In genomic region chr13:12478301-12478700, GRCm38 (mm10) we compare ENCODE assay signal across 19 mouse cellular contexts. TPM values are rescaled to one million over a fixed set of nuclear protein-coding genes. Genes with fewer than 3 reads are reported as not detected.
DNase-seq lines count a peak whose midpoint lies in the region; ATAC-seq and TF ChIP-seq lines count a peak whose summit lies in the region.
"Had no signal": no experiment of that assay in that cellular context is flagged by ENCODE, and none has a peak within 500 bp of the region (broad histone marks: within the 10 kb centered on the region; RNA-seq: fewer than 3 reads in every experiment).

No protein-coding gene starts in this region.

- H3K4me1 ChIP-seq in thymus, adult 2 months (replicated peaks; ENCODE audit: control insufficient read depth, insufficient read depth, low read length): peaks cover 11% of the 10 kb centered on the region
- H3K4me1 ChIP-seq in kidney, embryonic 16.5 days (ENCODE audit: insufficient read depth, low read length): peaks cover 3% of the 10 kb centered on the region; the same call in 1 of the 2 replicates

- H3K9me3 ChIP-seq in kidney, embryonic 16.5 days (ENCODE audit: low read length): no peaks in the 10 kb centered on the region
- H3K9me3 ChIP-seq: embryonic facial prominence, embryonic 10.5 days; midbrain, embryonic 12.5 days had no signal

- H3K27ac ChIP-seq in thymus, adult 2 months (ENCODE audit: control insufficient read depth, insufficient read depth, low read length): no peak overlapping the region
- no peak overlapping the region for H3K27ac ChIP-seq in kidney, embryonic 16.5 days (ENCODE audit: low read length)
- H3K27ac ChIP-seq: embryonic facial prominence, embryonic 10.5 days; liver, embryonic 14.5 days; midbrain, embryonic 12.5 days had no signal

- H3K9ac ChIP-seq in kidney, embryonic 16.5 days (replicated peaks; ENCODE audit: low read length): no peak overlapping the region
- H3K9ac ChIP-seq: liver, embryonic 14.5 days; lung, embryonic 14.5 days; midbrain, embryonic 12.5 days had no signal

- peak; percentile 71; the same call in 1 of the 2 replicates for ATAC-seq in kidney, embryonic 16.5 days (ENCODE audit: low FRiP score, low TSS enrichment)
- ATAC-seq: CD4-positive, CD25-positive, alpha-beta regulatory T cell, adult 4 months; forebrain, embryonic 16.5 days; intestine, postnatal 0 days had no signal

- no peaks in the 10 kb centered on the region for H3K27me3 ChIP-seq in thymus, adult 2 months (ENCODE audit: control insufficient read depth, insufficient read depth, low read length)
- H3K27me3 ChIP-seq in kidney, embryonic 16.5 days (ENCODE audit: insufficient read depth, low read length): no peaks in the 10 kb centered on the region
- H3K27me3 ChIP-seq: midbrain, embryonic 12.5 days had no signal

- H3K4me3 ChIP-seq in thymus, adult 2 months (ENCODE audit: control insufficient read depth, insufficient read depth, low read length): no peak overlapping the region
- H3K4me3 ChIP-seq in kidney, embryonic 16.5 days (ENCODE audit: low read length): no peak overlapping the region
- H3K4me3 ChIP-seq: embryonic facial prominence, embryonic 10.5 days; midbrain, embryonic 12.5 days had no signal

- peak; percentile 15 for DNase-seq in thymus, postnatal 4 days
- DNase-seq in thymus, adult 2 months: no peak
- DNase-seq in kidney, adult 18-20 months: peak; percentile 80
- DNase-seq in kidney, postnatal 4 days: peak; percentile 55 to 75
- no peak for DNase-seq in heart, adult 8-10 months (ENCODE audit: low spot score)
- DNase-seq in cerebellum, postnatal 14 days: no peak
- no peak for DNase-seq in heart, postnatal 10 days
- DNase-seq: adrenal gland, postnatal 25 days; cerebellum, adult 9-10 months; gastrocnemius, postnatal 14 days; lung, embryonic 14.5 days had no signal

- TF ChIP-seq CTCF in thymus, adult 2 months (IDR thresholded peaks at IDR 0.05; ENCODE audit: borderline replicate concordance, control insufficient read depth, extremely low read depth, insufficient read depth, low read length, poor library complexity): no peak

- TF ChIP-seq POLR2A in thymus, adult 2 months (IDR thresholded peaks at IDR 0.05; ENCODE audit: control insufficient read depth, extremely low read depth, insufficient read depth, low read length, poor library complexity): no peak

- H3K4me2 ChIP-seq in kidney, embryonic 16.5 days (replicated peaks; ENCODE audit: low read depth, low read length): 0 out of 2 replicates have a peak overlapping the region, but pooled peaks have one; percentile 4
- H3K4me2 ChIP-seq: lung, embryonic 14.5 days; midbrain, embryonic 12.5 days had no signal

- no peaks in the 10 kb centered on the region for H3K36me3 ChIP-seq in thymus, adult 2 months (ENCODE audit: control insufficient read depth, insufficient read depth, low read length)
- no peaks in the 10 kb centered on the region for H3K36me3 ChIP-seq in kidney, embryonic 16.5 days (ENCODE audit: insufficient read depth, low read length)
- H3K36me3 ChIP-seq: embryonic facial prominence, embryonic 10.5 days; midbrain, embryonic 12.5 days had no signal

- intact Hi-C loops in heart, postnatal 10 days (cut with DNase I): loop anchor here (5.0 kb wide), 1 partner anchor 39 kb away; no protein-coding TSS in a partner anchor

- WGBS in thymus, adult 2 months: 87% methylated on average over 15 of the region's 15 CpGs
- 46% methylated on average over 15 of the region's 15 CpGs for WGBS in kidney, embryonic 16.5 days

RNA-seq across cellular contexts. Expression of gene Lgals8, which starts 13.6 kb away (rescaled TPM):
- 35.9 and 37.6 TPM in 2 replicates for polyA plus RNA-seq in thymus, adult 2 months (2012; rRNA removed)
- polyA plus RNA-seq in kidney, embryonic 16.5 days (2015; fragmentation: Nextera tagmentation; extraction: Ambion mirVana): 24.8 and 26.5 TPM in 2 replicates
- 10 to 100 TPM; 34.5 to 41.1 (median 39.5) TPM for total RNA-seq in heart, adult 8-10 months (2022)
- total RNA-seq in heart, postnatal 10 days (2021): 10 to 100 TPM; 37.3 to 39.0 TPM

RNA-seq across cellular contexts. Expression of gene Edaradd, which starts 41.9 kb away (rescaled TPM):
- 9.6 and 9.8 TPM in 2 replicates for polyA plus RNA-seq in thymus, adult 2 months (2012; rRNA removed)
- 2.6 and 2.7 TPM in 2 replicates for polyA plus RNA-seq in kidney, embryonic 16.5 days (2015; fragmentation: Nextera tagmentation; extraction: Ambion mirVana)
- under 1 TPM in 1 of 4 experiments, not detected in 3; 0.16 TPM for total RNA-seq in heart, adult 8-10 months (2022)
- total RNA-seq in heart, postnatal 10 days (2021): under 1 TPM; 0.07 to 0.20 TPM
- total RNA-seq: MEL had no signal

Comparison
In these comparisons a context has a peak if more than half of its experiments do, and no peak if none do; other contexts are left out.
1. DNase-seq: peak in thymus, postnatal 4 days (single experiment), kidney, adult 18-20 months (single experiment) and kidney, postnatal 4 days (2 of 2); none in thymus, adult 2 months (single experiment), heart, adult 8-10 months (single experiment), cerebellum, postnatal 14 days (0 of 2) and heart, postnatal 10 days (0 of 2).